Mouse (Mus musculus) kidney, adult 8-10 months (tissue): ENCODE measurements around the gene Fbxw7.
"Not testable (repeated sequence)": the region's sequence is repeated elsewhere in the genome, so short reads cannot be mapped to it uniquely, and the experiment has no call there.

Experiments
- DNase-seq, 2 experiments: peaks; one replicate each; pipeline ENCODE4 v3.0.0; 2022

Fbxw7 gene

DNA sequence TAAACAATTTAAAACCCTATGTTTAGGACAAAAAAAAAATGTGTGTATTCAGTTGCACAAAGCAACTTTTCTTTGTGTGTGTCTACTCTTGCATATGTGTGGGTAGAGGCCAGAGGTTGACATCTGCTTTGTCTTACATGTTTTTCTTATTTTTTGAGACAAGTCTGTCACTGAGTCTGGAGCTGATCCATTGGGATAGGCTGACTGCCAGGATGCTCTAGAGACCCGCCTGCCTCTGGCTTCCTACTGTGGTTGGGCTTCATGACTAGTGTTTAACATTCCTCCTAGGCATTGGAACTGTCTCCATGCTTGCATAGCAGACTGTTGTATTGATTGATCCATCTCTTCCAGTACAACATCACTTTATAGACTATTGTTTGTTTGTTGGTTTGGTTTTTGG is 14.3 kb downstream of the Fbxw7 start:
- DNase-seq, result no peak

DNA sequence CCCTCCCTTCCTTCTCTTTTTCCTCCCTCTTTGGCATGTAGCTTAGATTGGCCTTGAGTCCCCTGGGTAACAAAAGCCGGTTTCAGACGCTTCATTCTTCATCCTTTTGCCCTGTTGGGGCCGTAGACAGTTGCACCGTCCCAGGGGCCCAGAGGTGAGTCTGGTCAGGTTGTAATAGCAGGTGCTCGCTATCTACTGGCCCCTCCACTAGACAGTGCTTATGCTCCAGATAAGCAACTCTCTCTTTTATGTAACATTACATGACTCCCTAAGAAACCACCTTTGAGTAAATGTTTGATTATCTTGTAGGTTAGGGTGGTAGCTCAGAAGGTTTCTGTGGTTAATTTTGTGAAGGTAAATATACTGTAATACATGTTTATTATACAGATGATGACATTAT is 21.0 kb downstream of the Fbxw7 start:
- DNase-seq, result no peak

- no peak for DNase-seq
Observed at GRCm38 (mm10) chr3:84837984-84838383, 22.9 kb downstream of the Fbxw7 start.

- no peak for DNase-seq
Observed at GRCm38 (mm10) chr3:84839499-84839898, 24.4 kb downstream of the Fbxw7 start.

DNA sequence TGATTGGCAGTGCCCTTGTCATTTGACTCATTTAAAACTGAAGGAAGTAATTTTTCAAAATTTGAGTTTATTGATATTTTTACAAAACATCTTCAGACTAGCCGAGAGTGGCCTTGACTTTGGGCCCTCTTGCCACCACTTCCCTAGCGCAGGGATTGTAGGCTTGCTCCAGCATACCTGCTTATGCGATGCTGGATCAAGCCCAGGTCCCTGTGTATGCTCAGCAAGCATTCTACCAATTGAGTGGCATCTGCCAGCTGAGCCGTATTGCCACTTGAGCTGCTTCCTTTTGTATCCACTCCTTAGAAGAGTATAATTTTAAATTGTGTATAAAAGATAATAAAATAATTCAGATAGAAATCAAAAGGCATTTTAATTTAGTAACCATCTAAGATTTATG is 26.2 kb downstream of the Fbxw7 start:
- DNase-seq, result no peak

GRCm38 (mm10) chr3:84842793-84843192 is 27.7 kb downstream of the Fbxw7 start:
- DNase-seq, result no peak

GRCm38 (mm10) chr3:84843594-84843993 is 28.5 kb downstream of the Fbxw7 start:
- DNase-seq, result peak; percentile 48 to 63

GRCm38 (mm10) chr3:84848798-84849197 is 33.7 kb downstream of the Fbxw7 start:
- peak in 1 of 2 experiments; percentile 34 for DNase-seq

GRCm38 (mm10) chr3:84850418-84850817 is 35.4 kb downstream of the Fbxw7 start:
- peak in 1 of 2 experiments; percentile 10 for DNase-seq

GRCm38 (mm10) chr3:84851801-84852200 is 36.7 kb downstream of the Fbxw7 start:
- DNase-seq, result no peak

DNA sequence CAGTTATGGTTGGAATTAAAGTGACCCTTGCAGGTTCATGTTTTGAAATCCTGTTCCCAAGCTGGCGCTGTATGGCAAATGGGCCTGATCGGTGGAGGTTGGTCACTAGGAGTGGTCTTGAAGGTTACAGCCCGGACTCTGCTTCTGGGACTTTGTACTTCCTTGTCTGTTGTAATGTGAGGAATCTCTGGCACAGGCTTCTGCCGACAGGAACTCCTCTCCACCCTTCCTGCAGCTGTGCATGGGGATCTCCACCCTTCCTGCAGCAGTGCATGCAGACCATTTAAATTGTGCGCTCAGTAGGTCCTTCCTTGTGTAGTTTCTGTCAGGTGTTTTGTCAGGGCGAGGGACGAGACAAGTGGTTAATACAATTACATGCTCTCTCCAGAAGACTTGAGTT is 37.8 kb downstream of the Fbxw7 start:
- DNase-seq, result peak; percentile 58 to 66

DNA sequence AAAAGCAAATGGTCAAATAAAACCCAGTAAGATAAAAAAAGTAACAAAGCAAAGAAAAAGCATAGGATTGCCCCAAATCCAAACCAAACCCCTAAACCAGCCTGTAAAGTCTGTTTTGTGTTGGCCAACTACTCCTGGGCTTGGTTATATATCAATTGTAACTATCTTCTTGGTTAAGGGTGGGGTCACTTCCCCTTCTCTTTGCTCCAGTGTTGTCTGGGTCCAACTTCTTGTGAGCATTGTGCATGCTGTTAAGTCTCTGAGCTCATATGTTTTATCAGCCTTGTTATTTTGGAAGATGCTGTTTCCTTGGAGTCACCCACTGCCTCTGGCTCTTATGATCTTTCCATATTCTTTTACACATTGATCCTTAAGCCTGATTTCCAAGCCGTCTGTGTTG is 39.4 kb downstream of the Fbxw7 start:
- DNase-seq, result no peak

DNA sequence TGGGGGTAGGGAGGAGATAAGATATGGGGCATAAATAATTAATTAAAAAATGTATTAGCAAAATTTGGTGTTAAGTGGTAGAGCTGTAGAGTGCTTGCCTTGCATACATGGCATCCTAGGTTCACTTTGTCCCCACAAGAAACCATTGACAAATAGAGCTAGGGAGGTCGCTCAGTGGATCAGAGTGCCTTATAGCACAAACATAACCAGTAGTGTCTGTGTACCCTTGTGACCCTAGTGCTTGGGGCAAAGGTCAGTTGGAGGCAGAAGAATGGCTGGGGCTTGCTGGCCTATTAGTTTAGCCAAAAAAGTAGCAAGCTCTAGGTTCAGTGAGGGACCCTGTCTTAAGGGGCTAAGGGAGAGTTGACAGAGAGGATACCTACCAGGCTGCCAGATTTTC is 45.6 kb downstream of the Fbxw7 start:
- DNase-seq, result peak in 1 of 2 experiments; percentile 13

DNA sequence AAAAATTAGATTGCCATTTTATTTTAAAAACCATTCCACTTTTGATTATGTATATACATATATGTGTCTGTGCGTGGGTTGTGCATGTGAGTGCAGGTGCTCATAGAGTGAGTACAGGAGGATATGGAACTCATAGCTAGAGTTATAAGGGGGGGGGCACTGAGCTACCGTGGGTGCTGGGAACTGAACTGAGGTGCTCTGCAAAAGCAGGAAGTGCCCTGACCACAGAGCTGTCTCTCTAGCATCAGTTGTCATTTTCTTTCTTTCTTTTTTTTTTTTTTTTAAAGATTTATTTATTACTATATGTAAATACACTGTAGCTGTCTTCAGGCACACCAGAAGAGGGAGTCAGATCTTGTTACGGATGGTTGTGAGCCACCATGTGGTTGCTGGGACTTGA is 46.7 kb downstream of the Fbxw7 start:
- DNase-seq, result not testable (repeated sequence)

GRCm38 (mm10) chr3:84865684-84866083 is 50.6 kb downstream of the Fbxw7 start:
- DNase-seq, result no peak

GRCm38 (mm10) chr3:84866866-84867265 is 51.8 kb downstream of the Fbxw7 start:
- DNase-seq, result no peak

DNA sequence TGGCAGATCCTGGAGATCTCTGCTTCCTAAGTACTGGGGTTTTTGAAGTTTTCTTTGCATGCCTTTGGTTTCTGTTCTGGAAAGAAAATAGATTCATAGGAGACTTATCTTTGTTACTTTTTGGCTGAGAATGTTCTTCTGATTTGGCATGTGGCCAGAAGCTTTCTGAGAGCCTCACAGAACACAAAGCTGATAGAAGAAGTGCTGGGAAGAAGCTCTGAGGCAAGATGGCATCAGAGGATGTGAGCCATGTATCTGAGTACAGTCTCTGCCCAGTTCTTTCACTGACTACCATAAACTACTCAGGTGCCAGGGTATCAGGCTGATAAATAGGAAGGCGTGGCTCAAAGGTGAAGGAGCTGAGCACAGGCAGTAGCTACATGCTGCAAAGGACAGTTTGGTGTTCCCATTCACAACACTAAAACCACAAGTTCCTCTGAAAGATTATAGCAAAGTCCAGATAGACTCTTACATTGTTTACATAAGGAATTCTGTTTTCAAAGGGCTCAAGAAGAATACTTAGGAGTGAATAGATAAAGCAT is 52.4 kb downstream of the Fbxw7 start:
- DNase-seq, result no peak

DNA sequence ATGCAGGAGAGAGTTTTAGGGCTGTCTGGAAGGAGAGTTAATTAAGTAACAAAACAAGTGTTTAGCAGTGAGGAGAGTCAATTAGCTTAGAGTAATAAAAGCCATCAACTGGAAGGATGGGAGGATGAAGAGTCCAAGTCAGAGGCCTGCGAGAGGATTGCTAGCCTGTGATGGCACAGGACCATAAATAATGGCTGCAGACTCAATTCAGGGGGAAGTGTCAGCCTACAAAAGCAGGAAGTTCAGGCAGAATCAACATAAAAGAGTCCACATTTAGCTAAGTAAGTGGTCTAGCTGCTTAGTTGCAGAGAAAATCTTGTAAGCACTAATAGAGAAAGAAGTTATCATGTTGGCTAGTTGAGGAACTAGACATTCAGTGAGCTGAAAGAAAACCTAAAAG is 52.9 kb downstream of the Fbxw7 start:
- DNase-seq, result no peak

- DNase-seq, result no peak
Observed at GRCm38 (mm10) chr3:84870126-84870525, 55.1 kb downstream of the Fbxw7 start.

DNA sequence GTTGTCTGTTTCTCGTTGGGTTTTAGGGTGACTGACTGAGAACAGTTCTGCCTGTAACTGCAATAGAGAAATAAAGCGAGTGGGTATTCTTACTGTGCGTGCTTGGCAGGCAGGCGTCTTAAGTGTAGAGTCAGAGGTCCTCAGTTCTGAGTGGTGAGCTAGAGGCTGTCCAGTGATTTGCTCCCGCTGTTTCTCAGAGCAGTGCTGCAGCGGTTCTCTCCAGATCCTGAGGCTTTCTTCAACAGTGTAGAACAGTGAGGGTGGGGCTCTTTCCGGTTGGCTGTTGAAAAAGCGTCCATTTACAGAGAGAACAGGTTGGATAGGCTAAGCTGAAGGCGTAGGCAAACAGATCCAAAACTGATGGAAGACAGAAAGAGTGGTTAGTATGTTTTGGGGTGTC is 60.2 kb downstream of the Fbxw7 start:
- DNase-seq, result no peak

- no peak for DNase-seq
Observed at GRCm38 (mm10) chr3:84876211-84876610, 61.1 kb downstream of the Fbxw7 start.

GRCm38 (mm10) chr3:84883817-84884483 is 68.9 kb downstream of the Fbxw7 start:
- DNase-seq, result peak; percentile 5 to 9

- peak in 1 of 2 experiments; percentile 23 for DNase-seq
Observed at GRCm38 (mm10) chr3:84889648-84890047, 74.6 kb downstream of the Fbxw7 start.

DNA sequence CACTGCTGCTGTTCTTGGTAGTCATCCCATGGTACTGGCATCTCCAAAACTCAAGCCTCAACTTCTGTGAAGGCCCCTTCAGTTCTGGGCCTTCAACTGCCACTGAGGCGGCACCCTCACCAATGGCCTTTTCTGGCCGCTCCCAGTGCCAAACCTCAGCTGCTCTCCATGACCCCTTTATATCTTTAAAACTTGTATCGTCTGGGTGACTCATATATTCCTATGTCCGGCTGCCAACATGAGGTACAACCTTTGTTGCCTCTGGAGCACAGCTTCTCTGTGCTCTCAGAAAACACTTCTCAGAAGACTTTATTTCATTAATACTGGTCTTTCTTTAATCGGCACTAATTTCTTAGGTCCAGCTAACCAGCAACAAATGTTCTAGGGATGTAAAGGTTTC is 75.9 kb downstream of the Fbxw7 start:
- DNase-seq, result no peak

- DNase-seq, result no peak
Observed at GRCm38 (mm10) chr3:84897952-84898351, 82.9 kb downstream of the Fbxw7 start.
